Mouse (Mus musculus) spleen, adult 2 months (tissue): ENCODE data around the gene Gpd1.
"Not testable (repeated sequence)": the region's sequence is repeated elsewhere in the genome, so short reads cannot be mapped to it uniquely, and the experiment has no call there.

Source experiments
- CTCF ChIP-seq: fragments of 200-500 bp; IDR thresholded peaks from 2 replicates; pipeline ENCODE4 v1.5.1; 2011; ENCODE audit warnings: mild to moderate bottlenecking, inconsistent platforms; ENCODE audit not compliant: insufficient read depth, insufficient read length, insufficient replicate concordance; ENCODE audit errors: extremely low read depth
- POLR2A ChIP-seq: fragments of 200-500 bp; IDR thresholded peaks from 2 replicates; pipeline ENCODE4 v1.6.1; 2011; ENCODE audit warnings: low read depth, low read length, inconsistent platforms

DNA sequence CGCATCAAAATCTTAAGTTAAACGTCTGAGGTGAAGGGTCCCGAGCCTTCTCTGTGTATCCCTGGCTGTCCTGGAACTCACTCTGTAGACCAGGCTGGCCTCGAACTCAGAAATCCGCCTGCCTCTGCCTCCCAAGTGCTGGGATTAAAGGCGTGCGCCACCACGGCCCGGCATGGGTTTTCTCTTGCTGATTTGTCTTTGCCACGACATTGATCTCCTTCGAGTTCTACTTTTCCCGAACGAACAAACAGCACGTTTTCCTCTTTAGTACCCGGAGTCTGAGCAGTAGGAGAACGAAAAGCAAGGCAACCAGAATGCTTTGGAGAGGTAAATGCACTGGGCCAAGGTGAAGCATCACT is 15.7 kb upstream of the Gpd1 start:
- not testable (repeated sequence) for TF ChIP-seq POLR2A, CTCF
